Mouse (Mus musculus) C2C12 (cell line): Measurements from ENCODE around the gene S100pbp. TPM values are rescaled to one million over a fixed set of nuclear protein-coding genes. Genes with fewer than 3 reads are reported as not detected.
A peak's percentile ranks its signal among the peaks of the same experiment; 100 is the strongest.

ENCODE experiments used
- H3K27me3 ChIP-seq: one replicate; pipeline ENCODE4 v1.6.1; 2011; ENCODE audit not compliant: control insufficient read depth, insufficient read depth, insufficient read length
- H3K36me3 ChIP-seq: one replicate; pipeline ENCODE4 v1.6.1; 2011; ENCODE audit not compliant: control insufficient read depth, insufficient read depth
- H3K4me3 ChIP-seq: one replicate; pipeline ENCODE4 v1.5.1; 2011; ENCODE audit warnings: mild to moderate bottlenecking, control low read depth; ENCODE audit not compliant: poor library complexity, insufficient read depth, severe bottlenecking
- H3K79me2 ChIP-seq: one replicate; pipeline ENCODE4 v1.6.1; 2011; ENCODE audit not compliant: control insufficient read depth, insufficient read depth
- H3K79me3 ChIP-seq: one replicate; pipeline ENCODE4 v1.6.1; 2011; ENCODE audit warnings: low read depth, control low read depth
- H3ac ChIP-seq: one replicate; pipeline ENCODE3; 2011; ENCODE audit warnings: low read depth; ENCODE audit not compliant: control insufficient read depth, insufficient read length
- CEBPB ChIP-seq: IDR thresholded peaks from one replicate; pipeline ENCODE4 v1.6.1; 2011; ENCODE audit warnings: low read depth, mild to moderate bottlenecking, control low read depth, moderate library complexity
- CTCF ChIP-seq: IDR thresholded peaks from one replicate; pipeline ENCODE4 v1.5.1; 2011; ENCODE audit not compliant: control insufficient read depth, insufficient read depth, insufficient read length
- FOSL1 ChIP-seq: IDR thresholded peaks from one replicate; pipeline ENCODE4 v1.8.0; 2011; ENCODE audit warnings: mild to moderate bottlenecking, low read length; ENCODE audit not compliant: poor library complexity, insufficient read depth, severe bottlenecking
- MAX ChIP-seq: IDR thresholded peaks from one replicate; pipeline ENCODE4 v1.6.1; 2011; ENCODE audit warnings: mild to moderate bottlenecking, control low read depth
- MYOD1 ChIP-seq: IDR thresholded peaks from one replicate; pipeline ENCODE4 v1.6.1; 2011; ENCODE audit warnings: low read depth; ENCODE audit not compliant: control insufficient read depth, insufficient read length
- MYOG ChIP-seq: IDR thresholded peaks from one replicate; pipeline ENCODE4 v1.6.1; 2011; ENCODE audit not compliant: control insufficient read depth, insufficient read length; ENCODE audit errors: extremely low read depth
- USF1 ChIP-seq: IDR thresholded peaks from one replicate; pipeline ENCODE4 v1.6.1; 2011; ENCODE audit warnings: low read depth, mild to moderate bottlenecking, control low read depth, moderate library complexity
- polyA plus RNA-seq: library from polyadenylated mRNA; unstranded; fragments of >200 nt; fragmentation: generic; extraction: Trizol; gene quantifications from one replicate; pipeline ENCODE4 v1.2.1, GENCODE M21; 2012; ENCODE audit warnings: missing spikeins

Gene S100pbp
- polyA plus RNA-seq, 1 experiment: 8.1 TPM

- no peaks in the 10 kb centered on the region for H3K79me3 ChIP-seq
- no peak overlapping the region for H3ac ChIP-seq
- no peaks in the 10 kb centered on the region for H3K36me3 ChIP-seq
- H3K4me3 ChIP-seq: no peak overlapping the region
- peaks cover 13% of the 10 kb centered on the region for H3K27me3 ChIP-seq
- H3K79me2 ChIP-seq: no peaks in the 10 kb centered on the region
- peak; percentile 83 for TF ChIP-seq CTCF
- TF ChIP-seq CEBPB: no peak
Observed at GRCm38 (mm10) chr4:129134799-129135585, 54.5 kb downstream of the S100pbp start.

- no peaks in the 10 kb centered on the region for H3K79me3 ChIP-seq
- no peak overlapping the region for H3ac ChIP-seq
- H3K79me2 ChIP-seq: no peaks in the 10 kb centered on the region
- no peaks in the 10 kb centered on the region for H3K36me3 ChIP-seq
- peaks cover 9% of the 10 kb centered on the region for H3K27me3 ChIP-seq
- H3K4me3 ChIP-seq: no peak overlapping the region
- TF ChIP-seq FOSL1 (no peak), MAX (no peak), USF1 (no peak), MYOG (no peak), CTCF (no peak), CEBPB (no peak), MYOD1 (no peak)
Observed at GRCm38 (mm10) chr4:129130755-129131303, 58.7 kb downstream of the S100pbp start.

- Histone ChIP-seq H3K79me2 (no peaks in the 10 kb centered on the region), H3ac (no peak overlapping the region), H3K36me3 (no peaks in the 10 kb centered on the region), H3K79me3 (no peaks in the 10 kb centered on the region), H3K27me3 (peaks cover 6% of the 10 kb centered on the region), H3K4me3 (no peak overlapping the region)
- TF ChIP-seq MYOG (no peak), FOSL1 (no peak), MYOD1 (no peak), CTCF (peak; percentile 27), USF1 (no peak)
Observed at GRCm38 (mm10) chr4:129130149-129130548, 59.4 kb downstream of the S100pbp start.

- Histone ChIP-seq H3K27me3 (peaks cover 6% of the 10 kb centered on the region), H3K4me3 (no peak overlapping the region), H3K79me2 (no peaks in the 10 kb centered on the region), H3K79me3 (no peaks in the 10 kb centered on the region), H3ac (no peak overlapping the region), H3K36me3 (no peaks in the 10 kb centered on the region)
- no peak for TF ChIP-seq CTCF
- TF ChIP-seq CEBPB: no peak
- no peak for TF ChIP-seq MYOG
- no peak for TF ChIP-seq MAX
- no peak for TF ChIP-seq FOSL1
- TF ChIP-seq USF1: no peak
Observed at GRCm38 (mm10) chr4:129129387-129129786, 60.1 kb downstream of the S100pbp start.

- H3K79me2 ChIP-seq: no peaks in the 10 kb centered on the region
- TF ChIP-seq CTCF: no peak
- no peak for TF ChIP-seq MAX
- TF ChIP-seq FOSL1: no peak
- no peak for TF ChIP-seq MYOG
- TF ChIP-seq USF1: no peak
- no peak for TF ChIP-seq MYOD1
- TF ChIP-seq CEBPB: no peak
- H3K4me3 ChIP-seq: no peak overlapping the region
- peaks cover 6% of the 10 kb centered on the region for H3K27me3 ChIP-seq
- H3K36me3 ChIP-seq: no peaks in the 10 kb centered on the region
- H3K79me3 ChIP-seq: no peaks in the 10 kb centered on the region
- H3ac ChIP-seq: no peak overlapping the region
Observed at GRCm38 (mm10) chr4:129128582-129129338, 60.8 kb downstream of the S100pbp start.
